Mouse (Mus musculus) CD4-positive, CD25-positive, alpha-beta regulatory T cell, adult 2 months (primary cell): Measurements from ENCODE around the gene Hnrnpu.
A peak's percentile ranks its signal among the peaks of the same experiment; 100 is the strongest.

ENCODE experiments used
- DNase-seq: peaks from one replicate; pipeline ENCODE4 v3.0.0-alpha.2; 2012; ENCODE audit warnings: low read depth, low spot score

Gene Hnrnpu

DNA sequence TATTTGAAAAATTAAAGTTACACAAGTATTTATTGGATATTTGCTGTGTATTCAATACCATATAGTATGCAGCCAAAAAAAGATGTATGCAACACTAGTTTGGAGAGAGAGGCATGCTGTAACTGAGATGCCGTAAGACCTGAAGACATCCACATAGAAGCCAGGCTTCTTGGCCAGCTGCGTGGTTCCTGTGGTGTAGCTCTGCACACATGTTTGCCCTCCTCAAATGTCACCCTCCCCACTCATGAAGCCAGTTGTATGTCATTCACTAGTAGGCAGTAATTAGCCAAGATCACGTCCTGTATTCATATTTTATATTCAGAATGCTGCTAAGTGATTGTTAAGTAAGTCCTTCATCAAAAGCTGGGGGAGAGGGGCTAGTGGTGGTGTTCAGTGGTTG is 3.8 kb upstream of the Hnrnpu start:
- no peak for DNase-seq

DNA sequence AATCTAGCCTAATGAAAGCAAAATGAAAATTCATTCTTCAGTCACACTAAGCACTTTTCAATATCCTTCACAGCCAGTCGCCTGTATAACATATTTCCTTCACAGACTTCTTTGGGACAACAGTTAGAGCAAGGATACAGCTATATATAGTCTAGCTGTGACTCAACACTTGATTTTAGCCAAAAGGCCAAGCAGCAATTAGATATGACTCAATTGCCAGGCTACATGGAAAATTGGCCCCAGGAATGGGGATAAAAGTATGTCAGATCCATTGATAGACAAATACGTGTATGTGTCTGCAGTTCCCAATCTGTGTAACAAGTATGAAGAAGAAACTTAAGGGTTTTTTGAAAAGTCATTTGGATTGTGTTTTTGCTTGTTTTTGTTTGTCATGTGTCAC is 2.6 kb upstream of the Hnrnpu start:
- DNase-seq: no peak

DNA sequence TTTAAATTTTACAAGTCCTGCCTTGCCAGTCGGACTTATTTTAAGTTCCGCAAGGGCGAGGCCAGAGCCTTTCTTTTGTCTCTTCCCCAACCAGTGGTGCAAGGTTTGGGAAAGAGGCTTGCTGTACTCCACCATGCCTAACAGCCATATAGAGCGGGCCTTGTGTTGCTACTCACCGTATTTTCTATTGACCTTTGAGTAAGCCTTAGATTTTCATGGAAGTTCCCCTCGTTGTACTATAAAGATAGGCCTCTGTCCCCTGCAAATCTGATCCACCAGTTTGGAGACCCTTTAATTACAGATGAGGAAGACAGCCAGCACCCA is 683 bp upstream of the Hnrnpu start:
- peak; percentile 45 for DNase-seq

DNA sequence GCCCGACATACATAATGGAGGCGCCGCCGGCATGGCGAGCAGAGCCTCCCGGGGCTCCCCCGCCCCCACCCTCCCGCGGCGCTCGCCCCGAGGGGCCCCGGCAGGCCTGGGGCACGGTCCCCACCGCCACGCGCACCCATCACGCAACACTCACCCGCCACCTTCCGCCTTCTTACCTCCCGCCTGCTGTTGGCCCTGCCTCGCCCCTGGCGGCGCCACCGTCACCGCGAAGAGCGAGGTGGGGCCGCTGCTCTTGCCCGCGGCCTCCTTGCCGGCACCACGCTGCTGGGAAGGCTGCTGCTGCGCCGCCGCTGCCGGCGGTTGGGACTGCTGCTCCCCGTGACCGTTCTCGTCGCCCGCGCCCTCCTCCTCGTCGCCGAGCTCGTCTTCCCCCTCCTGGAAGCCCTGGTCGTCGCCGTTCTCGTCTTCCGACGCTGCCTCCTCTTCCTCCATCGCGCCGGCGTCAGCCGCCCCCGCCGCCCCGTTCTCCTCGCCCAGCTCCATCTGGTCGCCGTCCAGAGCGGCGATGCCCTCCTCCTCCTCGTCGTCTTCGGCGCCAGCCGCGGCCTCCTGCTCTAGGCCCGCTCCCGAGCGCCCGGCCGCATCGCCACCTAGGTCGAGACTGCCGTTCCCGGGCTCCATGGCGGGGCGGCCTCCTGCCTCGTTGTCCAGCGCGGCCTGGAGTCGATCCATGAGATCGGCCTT is 668 bp downstream of the Hnrnpu start:
- DNase-seq: peak; percentile 82

DNA sequence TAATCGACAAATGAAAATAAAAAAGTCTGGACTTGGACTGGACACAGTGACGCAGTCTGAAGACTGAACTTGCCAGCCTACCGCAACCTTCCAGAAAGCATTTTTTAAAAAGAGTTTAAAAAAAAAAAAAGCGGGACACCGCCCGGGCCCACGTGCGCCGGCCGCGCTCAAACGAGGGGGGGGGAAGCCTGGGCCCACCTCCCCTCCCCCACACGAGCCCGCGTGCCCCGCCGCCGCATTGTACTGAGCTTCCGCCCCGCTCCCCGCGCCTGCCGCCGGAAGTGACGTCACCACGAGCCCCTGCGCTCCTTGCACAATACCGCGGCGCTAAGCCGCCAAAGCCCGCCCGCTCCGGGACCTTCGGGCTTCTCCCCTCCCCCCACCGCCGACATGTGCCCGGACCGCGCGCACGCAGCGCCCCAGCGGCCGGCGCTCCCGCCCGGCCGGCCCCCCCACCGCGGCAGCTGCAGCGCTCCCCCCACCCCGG is 1.3 kb downstream of the Hnrnpu start:
- DNase-seq: peak; percentile 97

DNA sequence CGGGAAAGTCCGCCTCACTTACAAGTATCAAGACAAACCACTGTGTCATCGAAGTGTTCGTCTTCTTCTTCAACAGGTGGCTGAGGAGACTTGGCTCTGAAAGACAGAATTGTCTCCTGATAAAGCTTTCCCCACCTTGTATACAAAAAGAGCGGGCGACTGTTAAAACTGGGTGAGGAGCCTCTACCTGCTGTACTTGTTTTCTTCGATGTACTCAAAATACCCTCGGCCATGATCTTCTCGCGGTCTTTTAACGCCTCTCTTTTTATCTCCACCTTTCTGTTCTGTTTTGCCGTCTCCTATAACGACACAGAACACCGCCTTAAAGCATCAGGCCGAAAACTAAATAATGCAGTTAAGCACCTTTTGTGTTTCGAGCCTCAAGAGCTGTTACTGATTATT is 1.7 kb downstream of the Hnrnpu start:
- DNase-seq: peak; percentile 64

DNA sequence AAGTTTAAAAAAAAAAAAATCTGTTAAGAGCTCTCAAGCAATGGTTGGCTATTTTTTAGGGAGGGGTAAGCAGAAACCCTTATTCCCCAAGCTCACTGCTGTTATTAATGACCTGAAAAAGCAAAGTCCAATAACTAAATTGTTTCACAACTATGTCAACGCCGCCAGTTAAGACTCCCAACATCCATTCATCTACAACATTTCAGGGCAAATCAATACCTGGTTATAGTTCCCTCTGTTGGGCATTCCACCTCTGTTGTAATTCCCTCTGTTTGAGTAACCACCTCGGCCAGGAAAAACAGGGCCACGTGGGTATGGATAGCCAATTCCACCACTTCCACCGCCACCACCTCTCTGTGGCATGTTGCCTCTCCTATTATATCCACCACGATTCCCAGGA is 7.7 kb downstream of the Hnrnpu start:
- no peak for DNase-seq

DNA sequence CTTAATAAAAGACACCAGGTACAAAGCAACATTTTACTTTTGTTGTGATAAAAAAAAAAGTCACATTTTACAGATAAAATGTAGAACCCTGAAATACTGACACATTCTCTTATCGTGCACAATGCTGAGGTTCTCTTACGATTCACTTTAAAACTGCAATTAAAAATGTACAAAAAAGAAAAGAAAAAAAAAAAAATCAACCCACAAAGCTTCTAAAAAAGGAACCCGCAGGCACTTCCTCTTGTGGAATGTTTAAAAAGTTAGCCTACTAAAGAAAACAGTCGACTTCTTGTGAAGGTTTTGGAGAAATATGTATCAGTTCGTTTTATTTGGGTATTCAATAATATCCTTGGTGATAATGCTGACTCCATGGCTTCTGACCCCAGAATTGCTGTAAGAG is 8.6 kb downstream of the Hnrnpu start:
- no peak for DNase-seq

DNA sequence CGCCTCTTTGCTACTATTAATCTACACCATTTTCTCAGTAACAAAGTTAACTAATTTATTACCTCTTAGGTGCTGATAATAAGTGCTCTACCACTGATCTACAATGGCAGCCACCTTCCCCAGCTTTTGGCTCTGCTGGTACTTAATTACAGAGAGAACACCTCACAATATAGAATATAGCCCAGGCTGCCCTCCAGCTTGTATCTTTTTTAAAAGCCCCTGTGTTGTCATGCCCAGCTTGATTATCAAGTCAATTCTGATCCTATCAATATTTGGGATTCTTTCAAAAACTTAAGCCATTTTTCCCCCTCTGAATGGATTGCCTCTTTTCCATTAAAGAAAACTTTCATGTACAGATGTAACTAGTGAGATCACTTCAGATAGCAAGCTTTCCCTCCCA is 10.6 kb downstream of the Hnrnpu start:
- DNase-seq: no peak

DNA sequence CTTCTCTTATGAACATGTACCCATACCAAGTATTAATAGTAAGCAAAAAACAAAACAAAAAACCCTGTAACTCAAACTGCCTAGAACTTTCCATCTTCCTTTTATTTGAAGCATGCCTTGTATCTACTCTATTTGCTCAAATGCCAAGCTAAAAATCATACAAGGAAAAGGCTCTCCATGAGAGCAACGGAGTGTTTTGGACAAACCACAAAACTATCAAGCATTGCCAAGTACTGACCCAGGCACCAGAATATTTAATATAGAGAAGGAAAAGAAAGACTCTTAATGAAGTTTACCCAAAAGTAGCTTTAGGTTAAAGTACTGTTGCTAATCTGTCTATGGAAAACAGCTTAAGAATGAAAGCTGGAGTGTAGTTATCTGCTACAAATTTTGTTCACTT is 11.2 kb downstream of the Hnrnpu start:
- DNase-seq: no peak

DNA sequence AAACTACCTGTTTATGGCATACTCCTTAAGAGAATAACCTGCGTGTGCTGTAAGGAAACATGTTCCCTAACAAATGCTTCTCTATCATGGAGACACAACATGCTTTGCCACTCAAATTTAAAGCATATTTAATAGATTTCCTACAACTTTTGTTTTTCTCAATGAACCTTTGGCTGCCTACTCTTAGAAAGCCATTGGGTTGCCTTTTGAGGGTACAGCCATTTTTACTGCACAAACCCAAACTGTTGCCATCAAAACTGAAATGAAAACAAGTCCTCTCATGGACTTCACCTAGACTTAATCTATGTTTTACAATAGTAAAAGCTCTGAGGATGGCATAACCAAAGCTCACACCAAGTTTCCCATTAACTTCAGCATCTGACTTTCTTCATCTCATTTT is 13.0 kb downstream of the Hnrnpu start:
- no peak for DNase-seq

DNA sequence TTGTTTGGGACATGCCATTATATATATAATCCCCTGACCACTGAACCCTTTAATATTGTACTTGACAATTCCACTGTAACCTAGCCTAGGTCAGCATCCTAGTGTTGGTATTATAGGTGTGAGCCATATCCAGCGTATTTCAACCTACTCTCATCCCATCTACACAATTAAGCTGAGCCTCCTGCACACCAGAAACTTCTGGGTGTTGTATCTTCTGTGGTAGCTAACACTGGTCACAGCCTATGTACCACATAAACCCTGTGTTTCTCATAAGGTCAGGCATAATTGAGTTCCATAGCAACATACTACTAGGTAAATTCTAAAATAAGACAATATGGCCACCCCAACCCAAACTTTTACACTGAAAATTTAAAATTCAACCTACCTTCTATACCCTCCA is 14.4 kb downstream of the Hnrnpu start:
- no peak for DNase-seq

DNA sequence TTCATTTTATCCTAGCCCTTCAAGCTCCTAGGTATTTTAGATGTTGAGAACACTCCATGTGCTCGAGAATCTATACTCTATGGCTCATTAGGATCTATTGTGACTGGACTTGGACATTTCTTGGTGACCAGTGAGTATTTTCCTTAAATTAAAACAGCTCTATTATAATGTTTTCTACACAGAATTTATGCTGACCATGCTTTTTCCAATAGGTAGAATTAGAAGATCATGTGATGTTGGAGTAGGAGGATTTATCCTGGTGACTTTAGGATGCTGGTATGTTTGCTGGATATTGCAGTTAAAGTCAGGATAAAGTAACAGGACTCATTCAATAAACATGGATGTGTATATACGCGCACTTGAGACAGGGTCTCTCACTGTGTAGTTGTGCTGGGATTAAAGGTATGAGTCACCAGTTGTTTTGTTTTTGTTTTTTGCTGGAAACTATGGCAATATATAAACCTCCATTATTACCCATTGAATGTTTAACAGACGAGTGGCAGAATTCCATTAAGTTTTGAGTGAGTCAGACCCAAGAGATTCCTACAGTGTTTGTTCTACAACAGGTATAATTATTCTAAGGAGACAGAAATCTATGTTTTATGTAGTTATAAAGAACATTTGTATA is 15.8 kb downstream of the Hnrnpu start:
- DNase-seq: no peak

DNA sequence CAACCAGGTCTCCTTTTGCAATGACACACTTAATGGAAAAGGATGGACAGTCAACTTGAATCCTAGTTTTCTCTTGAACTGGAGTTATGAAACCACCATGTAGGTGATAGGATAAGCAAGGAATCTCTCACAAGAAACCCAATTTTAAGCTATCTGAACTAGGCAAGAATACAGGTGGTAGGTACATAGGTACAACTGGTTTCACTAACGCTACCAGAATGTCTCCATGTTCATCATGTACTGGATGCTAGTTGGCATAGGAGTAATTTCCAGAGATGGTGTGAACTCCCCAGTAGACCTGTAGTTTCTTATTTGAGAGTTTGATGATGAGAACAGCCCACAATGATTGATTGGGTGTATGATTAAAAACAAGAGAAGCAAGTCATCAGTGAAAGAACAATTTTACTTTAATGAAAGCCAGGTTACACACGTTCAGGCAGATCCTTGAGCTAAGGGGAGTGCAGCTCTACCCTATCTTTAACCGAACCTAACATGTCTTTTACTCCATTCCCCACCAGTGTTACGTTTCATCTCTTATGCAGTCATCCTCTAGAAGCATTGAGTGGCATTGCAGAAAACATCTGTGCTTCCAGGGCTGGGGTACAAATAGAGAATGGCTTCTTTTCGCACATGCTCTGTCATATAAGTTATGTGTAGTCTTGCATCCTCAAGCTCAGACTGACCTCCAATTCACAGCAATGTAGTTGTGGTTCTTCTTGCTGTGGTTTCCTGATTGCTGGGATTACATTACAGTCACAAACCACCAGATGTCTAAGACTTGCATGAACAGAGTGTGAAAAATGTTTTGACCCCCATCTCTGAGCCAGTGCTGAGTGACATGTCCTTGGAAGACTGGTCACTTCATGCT is 16.6 kb downstream of the Hnrnpu start:
- peak; percentile 35 for DNase-seq

DNA sequence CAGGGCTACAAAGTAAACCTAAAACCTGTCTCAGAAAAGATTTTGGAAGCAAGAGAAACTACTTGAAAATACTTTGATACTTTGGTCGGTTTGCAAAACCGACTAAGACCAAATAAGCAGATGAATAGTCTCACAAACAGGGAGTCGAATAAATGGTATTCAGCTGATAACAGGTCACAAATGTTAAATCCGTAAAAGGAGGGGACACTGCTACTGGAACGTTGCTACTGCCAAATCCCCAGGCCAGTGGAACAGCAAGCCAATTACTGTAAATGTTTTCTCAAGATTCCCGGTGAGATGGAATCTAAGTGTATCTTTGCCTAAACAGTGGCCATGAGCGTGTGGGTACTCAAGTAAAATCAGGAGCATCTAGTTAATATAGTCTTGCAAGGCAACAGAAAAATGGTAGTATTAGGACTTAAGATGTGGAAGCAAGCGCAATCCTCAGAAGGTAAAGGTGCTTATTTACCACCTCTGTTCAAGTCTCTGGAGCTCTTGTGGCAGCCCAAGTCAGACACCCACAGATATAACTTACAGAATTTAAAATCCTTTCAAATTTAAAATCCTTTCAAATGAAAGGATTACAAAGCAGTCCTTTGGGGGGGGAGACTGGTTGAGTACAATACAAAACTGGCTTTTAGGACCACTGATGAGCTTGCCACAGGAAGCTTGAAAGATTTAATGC is 17.4 kb downstream of the Hnrnpu start:
- DNase-seq: peak; percentile 15

DNA sequence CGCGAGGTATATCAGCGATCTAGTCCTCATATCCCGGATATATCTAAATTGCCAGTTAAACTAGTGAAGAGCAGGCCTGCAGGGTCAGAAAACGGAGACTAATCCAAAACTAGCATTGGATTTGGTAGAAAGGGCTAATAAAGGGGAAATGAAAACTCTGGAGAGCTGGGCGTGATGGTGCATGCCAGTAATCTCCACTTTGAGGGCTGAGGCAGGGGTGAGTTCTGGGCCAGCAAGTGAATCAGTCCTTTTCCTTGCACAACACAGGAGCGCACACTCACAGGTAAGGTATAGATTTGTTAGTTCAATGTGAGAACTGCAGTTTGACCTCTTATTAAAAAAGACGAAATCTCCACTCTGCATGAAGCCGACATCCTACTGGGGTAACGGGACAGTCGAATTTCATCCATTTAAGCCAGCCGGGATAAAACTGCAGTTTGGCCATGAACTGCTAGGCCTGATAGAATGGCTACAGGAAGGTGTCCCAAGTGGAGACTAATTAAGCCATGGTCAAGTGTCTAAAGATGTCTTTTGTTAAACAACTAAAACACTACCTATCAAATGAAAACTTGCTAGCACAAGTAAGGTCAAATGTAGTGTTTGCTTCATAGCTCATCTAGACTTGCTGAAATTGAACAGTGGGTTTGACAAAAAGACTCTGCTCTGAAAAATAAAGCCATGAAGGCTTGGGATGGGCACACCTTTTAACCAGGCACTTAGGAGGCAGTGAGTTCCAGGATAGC is 18.1 kb downstream of the Hnrnpu start:
- DNase-seq: peak; percentile 14

DNA sequence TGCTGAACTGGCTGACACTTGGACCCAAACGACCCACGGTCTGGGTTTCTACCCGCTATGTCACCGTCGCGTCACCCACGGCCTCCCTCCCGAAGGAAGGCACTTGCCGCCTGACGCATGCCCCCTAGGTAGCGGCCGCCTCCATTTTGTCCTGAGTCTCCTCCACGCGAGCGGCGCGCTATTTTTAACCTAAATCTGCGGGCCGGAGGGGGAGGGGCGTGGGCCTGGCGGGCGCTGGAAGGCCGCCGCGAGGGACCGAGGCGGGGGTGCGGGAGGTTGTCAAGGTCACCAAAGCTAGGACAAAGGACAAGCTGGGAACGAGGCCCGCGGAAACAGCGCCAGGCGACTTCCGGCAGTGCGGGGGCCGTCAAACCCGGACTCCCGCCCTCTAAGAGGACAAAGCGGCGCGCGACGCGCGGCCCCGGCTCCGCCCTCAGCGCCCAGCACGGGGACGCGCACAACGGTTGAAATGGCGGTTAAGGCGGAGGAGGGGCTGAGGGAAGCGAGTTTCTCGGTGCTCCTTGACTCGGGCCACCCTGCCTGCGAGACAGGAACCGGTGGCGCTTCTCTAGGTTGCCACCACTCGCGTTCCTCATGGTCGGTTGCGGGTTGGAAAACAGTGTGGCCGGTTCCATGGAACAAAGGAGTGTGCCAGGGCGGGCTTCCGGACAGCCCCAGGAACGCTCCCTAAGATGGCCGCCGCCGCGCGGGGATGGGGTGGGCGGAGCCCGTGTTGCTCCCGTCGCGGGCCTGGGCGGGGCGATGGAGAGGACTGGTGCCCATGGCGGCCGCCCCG is 19.0 kb downstream of the Hnrnpu start, which contains the start of gene Cox20:
TSS of gene Cox20 (plus strand) at position 742 of the 796 bp plus-strand sequence.
- DNase-seq: peak; percentile 97

DNA sequence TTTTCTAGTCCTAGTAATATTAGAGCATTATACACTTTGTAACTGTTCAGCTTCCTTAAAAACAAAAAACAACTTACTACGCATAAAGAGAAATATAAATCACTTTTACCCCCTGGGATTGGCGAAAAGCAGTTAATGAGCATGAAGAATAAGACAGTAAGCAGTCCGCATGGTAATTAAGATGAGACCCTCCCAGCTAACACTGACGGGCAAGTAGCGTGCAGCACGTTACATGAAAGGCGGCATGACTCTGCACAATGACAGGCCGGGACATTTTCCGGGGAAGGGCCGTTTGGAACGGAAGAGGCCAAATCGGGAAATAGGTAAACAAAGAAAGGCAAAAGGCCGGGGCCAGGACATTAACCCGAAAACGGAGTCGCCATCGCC is 19.6 kb downstream of the Hnrnpu start:
- no peak for DNase-seq

DNA sequence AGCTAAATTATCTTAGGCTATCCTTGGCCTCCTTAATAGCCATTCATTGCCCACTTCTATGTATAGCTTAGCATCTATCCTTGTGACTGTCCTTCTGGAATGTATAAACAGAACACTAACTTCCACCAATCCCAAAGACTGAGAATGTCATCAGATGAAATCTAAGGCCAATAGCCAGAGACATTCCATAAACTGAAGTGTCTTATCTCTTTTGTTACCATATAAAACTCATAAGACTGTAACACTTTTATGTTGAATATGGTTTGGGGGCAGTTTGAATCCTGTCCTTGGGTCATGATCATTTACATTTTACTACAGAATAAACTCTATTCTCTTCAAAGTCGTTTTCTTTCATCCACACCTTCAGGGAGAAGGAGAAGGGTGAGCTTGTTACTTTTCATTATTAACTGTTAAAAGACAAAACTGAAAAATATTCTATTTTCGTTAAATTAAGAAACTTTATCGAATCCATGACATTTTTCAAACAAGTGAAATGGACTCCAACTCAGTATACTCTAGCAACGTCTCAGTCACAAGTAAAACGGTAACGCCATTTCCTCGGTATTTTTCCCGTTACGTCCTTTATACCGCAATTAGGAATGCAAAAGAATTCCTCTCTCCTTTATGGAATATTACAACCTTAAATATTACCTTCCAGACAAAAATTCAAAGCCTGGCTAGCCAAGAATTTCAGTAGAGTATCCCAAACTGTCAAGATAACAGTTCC is 20.2 kb downstream of the Hnrnpu start:
- DNase-seq: no peak

DNA sequence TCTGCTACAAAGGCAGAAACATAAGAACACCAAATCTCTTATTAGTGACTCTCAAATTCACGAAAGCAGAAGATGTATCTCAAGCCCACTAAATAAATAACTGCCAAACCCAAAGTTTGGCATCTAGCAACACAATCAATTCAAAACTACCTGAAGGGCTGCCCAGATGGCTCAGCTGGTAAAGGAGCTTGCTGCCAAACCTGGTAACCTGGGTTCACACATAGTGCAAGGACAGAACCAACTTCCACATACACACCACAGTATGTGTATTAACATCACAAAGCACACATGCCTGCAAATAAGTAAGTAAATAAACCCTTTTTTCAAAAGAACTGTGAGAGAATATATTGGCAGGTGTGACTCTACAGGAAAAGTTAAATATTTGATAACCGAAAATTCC is 23.4 kb downstream of the Hnrnpu start:
- DNase-seq: no peak
